Mouse (Mus musculus): ENCODE measurements around the gene Mkln1. TPM values are rescaled to one million over a fixed set of nuclear protein-coding genes. Genes with fewer than 3 reads are reported as not detected.

The Mkln1 gene
- total RNA-seq, 4 experiments from 2014 or later: 161 to 201 (median 178) TPM

- DNase-seq: peak; percentile 29
These were observed 643 bp downstream of the Mkln1 start for GRCm38 (mm10) chr6:31399206-31399549.

DNA sequence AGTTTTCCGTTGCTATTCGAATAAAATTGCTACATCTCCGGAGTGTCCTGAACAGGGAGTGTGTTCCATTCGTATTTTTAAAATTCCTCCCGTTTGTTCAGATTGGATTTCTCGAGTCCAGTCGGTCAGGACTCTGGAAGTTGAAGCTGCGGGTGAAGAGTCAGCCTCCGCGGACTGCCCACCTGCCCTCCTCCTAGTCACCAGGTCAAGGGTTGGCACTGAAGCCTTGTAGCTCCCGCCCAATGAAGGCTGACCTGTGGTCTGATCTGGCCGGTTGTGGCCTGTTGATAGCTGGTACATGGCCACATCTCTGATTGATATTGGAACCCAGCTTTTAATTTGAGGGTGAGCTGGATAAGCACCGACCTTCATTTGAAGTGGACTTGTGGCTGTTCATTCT, 1.0 kb downstream of the Mkln1 start:
- peak; percentile 54 for DNase-seq

- DNase-seq: no peak
These were observed 12.5 kb downstream of the Mkln1 start for GRCm38 (mm10) chr6:31411017-31411416.

GRCm38 (mm10) chr6:31412487-31412886, 14.0 kb downstream of the Mkln1 start:
- DNase-seq: no peak

- DNase-seq: no peak
These were observed 15.0 kb downstream of the Mkln1 start for GRCm38 (mm10) chr6:31413556-31413955.

DNA sequence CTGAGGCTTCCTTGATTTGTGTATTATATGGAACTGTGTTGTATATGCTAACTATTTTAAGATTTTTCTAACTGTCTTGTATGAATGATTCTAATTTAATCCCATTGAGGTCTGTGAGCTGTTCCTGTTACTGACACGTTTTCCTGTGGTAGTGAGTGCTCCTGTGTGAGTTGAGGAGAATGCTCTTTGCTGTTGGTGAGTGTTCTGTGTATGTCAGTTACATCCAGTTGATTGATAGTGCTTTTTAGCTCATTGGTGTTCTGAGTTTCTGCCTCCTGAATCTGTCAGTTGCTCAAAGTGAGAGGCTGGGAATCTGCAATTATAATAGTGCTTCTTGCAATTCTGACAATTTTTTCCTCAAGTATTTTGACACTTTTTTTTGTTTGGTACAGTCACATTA, 15.8 kb downstream of the Mkln1 start:
- no peak for DNase-seq

- no peak for DNase-seq
These were observed 26.9 kb downstream of the Mkln1 start for GRCm38 (mm10) chr6:31425428-31425827.

DNA sequence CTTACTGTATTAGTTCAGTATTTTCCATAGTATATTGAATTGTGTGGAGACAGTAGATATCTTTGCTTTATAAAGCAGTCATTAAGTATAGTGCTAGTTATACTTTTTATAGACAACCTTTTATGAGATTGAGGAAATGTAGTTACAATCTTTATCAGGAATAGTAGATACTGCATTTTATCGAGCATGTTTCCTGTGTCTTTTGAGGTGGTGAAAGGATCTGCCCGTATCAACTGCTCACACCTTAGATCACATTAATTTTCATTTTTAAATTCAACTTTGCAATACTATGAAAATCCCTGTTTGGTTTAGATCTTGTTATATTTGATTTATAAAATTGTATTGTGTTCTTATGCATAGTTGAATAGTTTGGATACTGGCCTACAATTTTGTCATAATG, 38.7 kb downstream of the Mkln1 start:
- no peak for DNase-seq

- DNase-seq: no peak
These were observed 46.7 kb downstream of the Mkln1 start for GRCm38 (mm10) chr6:31445258-31445657.

- DNase-seq: no peak
These were observed 55.2 kb downstream of the Mkln1 start for GRCm38 (mm10) chr6:31453735-31454134.

DNA sequence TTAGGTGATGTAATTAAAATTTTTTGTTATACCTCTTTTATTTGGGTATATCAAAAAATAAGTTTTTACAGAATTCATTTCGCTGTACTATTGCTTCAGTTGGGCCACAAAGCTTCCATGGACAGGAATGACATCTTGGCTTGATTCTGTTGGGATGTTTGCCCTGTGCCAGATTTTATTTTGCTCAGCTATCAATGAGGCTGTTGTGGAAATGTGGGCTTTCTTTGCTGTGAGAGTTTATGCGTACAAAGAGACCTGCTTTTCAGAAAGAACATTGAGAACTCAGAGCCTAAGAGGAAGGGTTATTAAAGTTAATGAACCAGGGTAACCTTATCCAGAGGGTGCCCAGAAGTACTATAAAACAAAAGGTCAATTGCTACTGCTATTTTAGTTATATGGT, 56.8 kb downstream of the Mkln1 start:
- no peak for DNase-seq

- peak; percentile 45 for DNase-seq
These were observed 58.5 kb downstream of the Mkln1 start for GRCm38 (mm10) chr6:31456988-31457387.

DNA sequence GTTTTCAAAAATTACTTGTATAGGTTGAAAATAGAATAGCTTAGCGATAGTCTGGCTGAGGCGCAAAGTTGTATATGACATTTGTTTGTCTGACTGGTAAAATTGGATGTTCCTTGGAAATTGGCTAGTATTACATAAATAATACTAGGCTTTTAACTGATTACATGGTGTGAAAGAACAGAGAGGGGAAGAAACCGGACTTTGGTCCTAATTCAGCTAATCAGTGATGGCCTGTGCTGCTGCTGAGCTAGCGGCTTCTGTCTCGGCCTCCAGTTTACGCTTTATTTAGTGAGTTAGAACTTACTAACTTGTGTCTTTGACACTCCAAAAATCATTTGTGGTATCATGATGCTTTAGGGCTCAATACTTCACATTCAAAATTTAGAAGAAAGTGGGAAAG, 70.9 kb downstream of the Mkln1 start:
- no peak for DNase-seq

- no peak for DNase-seq
These were observed 79.7 kb downstream of the Mkln1 start for GRCm38 (mm10) chr6:31478221-31478620.

- DNase-seq: no peak
These were observed 81.5 kb downstream of the Mkln1 start for GRCm38 (mm10) chr6:31480008-31480407.

- DNase-seq: no peak
These were observed 88.1 kb downstream of the Mkln1 start for GRCm38 (mm10) chr6:31486601-31487000.

GRCm38 (mm10) chr6:31489950-31490349, 91.4 kb downstream of the Mkln1 start:
- DNase-seq: no peak

DNA sequence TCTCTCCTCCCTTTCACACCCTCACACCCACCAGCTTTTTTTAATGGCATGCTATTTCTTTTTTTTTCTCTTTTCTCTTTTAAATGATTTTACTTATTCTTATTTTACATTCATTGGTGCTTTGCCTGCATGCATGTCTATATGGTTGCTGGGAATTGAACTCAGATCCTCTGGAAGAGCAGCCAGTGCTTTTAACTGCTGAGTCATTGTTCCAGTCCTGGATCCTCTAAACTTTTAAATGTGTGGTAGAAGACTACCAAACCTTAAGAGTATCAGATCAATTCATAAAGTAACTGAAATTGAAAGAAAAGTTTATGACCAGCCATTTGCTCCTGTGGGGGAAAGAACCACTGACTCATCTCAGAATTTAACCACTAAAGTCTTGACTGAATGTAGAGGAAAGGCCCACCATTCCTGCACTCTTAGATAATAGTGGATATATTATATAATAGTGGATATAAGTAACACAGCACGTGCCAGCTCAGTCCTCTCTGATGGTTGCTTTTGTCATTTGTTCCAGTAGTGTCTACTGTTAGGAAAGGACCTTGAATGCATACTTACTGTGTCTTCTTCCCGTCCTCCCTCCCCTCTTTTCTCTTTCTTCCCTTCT, 96.7 kb downstream of the Mkln1 start:
- DNase-seq: no peak

DNA sequence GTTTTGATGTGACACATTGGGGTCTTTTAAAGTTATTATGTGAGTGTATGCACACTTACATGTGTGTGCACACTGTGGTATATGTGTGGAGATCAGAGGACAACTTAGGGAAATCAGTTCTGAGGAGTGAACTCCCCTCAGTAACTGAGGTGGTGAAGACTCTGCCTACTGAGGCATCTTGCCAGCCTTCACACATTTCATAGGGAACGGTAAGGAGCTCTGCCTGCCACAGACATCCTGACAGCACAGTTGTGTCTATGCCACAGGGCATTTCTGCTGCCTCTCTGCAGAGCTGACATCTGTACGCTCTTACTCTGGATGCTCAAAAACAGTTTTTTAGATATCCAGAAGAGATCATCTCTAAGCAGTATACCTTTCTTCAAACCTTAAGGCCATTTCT, 97.7 kb downstream of the Mkln1 start:
- no peak for DNase-seq

- no peak for DNase-seq
These were observed 101.3 kb downstream of the Mkln1 start for GRCm38 (mm10) chr6:31499836-31500235.

DNA sequence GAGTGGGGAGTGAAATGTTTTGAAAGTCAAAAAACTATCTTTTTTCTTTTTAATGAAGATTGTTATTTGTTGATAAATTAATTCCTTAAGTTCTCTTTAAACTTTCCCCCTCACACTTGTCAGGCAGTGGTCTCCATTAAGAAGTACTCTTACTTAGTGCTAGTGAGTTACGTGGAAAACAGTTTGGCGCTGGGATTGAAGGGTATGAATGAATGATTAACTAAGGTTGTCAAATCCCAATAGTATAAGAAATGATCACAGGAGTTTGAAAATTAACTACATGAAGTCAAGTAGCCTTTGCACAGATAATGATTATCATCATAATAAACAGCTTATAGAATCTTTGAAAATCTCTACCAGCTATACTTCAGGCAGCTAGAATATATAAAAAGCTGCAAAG, 101.7 kb downstream of the Mkln1 start:
- no peak for DNase-seq

DNA sequence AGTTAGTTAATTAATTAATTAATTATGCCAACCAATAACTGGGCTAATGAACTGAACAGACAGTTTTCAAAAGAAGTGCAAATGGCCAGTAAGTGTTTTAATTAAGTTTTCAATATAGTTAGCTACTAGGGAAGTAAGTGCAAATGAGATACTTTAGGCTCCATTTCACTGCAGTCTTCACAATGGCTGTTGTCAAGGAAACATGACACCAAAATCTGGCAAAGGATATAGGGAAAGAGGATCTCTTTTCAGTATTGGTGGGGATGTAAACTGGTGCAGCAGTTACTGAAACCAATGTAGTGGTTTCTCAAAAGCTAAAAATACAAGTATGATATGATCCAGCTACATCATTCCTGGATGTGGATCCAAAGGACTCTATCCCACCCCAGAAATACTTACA, 102.2 kb downstream of the Mkln1 start:
- no peak for DNase-seq

- DNase-seq: no peak
These were observed 104.1 kb downstream of the Mkln1 start for GRCm38 (mm10) chr6:31502614-31503013.

- no peak for DNase-seq
These were observed 115.2 kb downstream of the Mkln1 start for GRCm38 (mm10) chr6:31513726-31514125.

DNA sequence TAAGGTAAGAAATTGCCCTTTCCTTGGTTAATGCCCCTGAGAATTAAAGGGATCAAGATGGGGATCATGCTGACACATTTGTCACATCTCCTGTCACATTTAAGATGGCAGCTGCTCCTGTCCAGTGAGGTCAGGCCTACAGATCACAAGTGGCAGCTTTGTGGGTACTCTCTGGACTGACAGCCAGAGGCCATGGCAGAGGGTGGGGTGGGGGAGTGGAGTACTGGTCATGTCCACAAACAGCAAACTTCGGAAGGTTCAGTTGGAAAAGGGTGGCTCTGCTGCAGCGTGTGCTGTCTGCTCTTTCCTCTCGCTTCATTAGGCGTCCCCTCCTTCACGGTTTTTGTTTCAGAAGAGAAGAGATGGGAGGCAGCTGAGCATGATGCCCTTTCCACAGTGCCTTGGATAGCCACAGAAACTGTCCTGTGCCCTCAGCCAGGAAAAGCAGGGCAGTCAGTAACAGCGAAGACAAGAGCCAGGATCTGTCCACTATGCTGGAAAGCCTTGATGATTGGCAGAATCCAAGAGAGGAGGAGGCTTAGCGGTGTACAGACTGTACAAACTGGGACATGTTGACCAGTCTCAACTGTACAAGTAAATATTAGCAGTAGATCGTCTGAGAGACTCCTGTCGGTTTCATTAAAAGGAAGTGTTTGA, 119.3 kb downstream of the Mkln1 start:
- no peak for DNase-seq

Data from adrenal gland, adult 8-10 months (tissue).